Mouse (Mus musculus) adrenal gland (tissue): ENCODE measurements around the gene Rab11fip3.
"Not testable (repeated sequence)": the region's sequence is repeated elsewhere in the genome, so short reads cannot be mapped to it uniquely, and the experiment has no call there.

Source experiments
- intact Hi-C: fragments of 180-260 bp; cut with DNase I; formaldehyde crosslinking; loops from one replicate; pipeline ENCODE4 v1.15.1; 2025
- long read RNA-seq, 2 experiments: library from polyadenylated mRNA; unstranded; transcript quantifications; one replicate each; pipeline ENCODE4 v2.0.0; 2020; ENCODE audit warnings: borderline replicate concordance in 1 of 2; ENCODE audit not compliant: insufficient replicate concordance in 1 of 2

The Rab11fip3 gene
- long read RNA-seq, experiment 1 = 0 reads
- long read RNA-seq, experiment 2, partial matches to known transcripts = 2 of 2 reads
- long read RNA-seq, experiment 2, other reads (novel, unspliced or antisense) = 0 of 2 reads

DNA sequence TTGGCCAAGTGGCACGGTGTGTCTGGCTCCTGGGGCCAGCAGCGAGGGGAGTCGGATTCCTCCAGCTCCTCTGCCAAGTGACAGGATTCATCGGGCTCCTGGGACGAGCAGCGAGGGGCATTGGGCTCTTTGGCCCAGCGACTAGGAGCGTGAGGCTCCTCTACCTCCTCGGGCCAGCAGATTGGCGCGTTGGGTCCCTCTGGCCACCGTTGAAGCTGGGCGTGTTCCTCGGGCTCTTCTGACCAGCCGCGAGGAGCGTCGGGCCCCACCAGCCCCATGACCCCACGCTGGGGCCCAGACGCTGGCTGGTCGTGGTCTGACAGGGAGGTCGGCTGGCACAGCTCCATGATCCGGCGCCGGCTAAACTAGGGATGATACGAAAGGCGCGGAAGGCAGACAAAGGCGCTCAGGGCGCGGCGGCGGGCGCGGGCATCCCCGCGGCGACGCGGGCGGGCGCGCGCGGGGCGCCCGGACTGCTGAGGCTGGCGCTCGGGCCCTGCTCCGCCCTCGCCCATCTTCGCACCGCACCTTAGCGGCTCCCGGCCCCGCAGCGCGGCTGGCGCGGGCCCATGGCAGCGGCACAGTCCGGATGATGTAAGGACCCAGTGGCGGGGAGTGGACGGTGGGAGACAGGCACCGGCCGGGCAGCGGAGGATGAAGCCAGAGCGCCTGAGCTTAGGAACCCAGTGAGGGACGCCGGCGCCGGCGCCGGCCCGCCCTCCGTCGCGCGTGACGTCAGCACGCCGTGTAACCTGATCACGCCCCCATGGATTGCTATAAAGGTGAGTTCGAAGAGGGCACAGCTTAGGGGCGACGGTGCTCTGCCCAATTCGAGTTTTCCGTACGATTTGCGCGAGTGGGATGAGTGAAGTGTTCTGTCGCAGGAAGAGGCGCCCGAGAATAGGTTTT is at the start of gene Rab11fip3:
Gene Rab11fip3, minus strand, starts transcription at position 725 of the 909 bp plus-strand sequence.
- intact Hi-C loops = no loop called here

DNA sequence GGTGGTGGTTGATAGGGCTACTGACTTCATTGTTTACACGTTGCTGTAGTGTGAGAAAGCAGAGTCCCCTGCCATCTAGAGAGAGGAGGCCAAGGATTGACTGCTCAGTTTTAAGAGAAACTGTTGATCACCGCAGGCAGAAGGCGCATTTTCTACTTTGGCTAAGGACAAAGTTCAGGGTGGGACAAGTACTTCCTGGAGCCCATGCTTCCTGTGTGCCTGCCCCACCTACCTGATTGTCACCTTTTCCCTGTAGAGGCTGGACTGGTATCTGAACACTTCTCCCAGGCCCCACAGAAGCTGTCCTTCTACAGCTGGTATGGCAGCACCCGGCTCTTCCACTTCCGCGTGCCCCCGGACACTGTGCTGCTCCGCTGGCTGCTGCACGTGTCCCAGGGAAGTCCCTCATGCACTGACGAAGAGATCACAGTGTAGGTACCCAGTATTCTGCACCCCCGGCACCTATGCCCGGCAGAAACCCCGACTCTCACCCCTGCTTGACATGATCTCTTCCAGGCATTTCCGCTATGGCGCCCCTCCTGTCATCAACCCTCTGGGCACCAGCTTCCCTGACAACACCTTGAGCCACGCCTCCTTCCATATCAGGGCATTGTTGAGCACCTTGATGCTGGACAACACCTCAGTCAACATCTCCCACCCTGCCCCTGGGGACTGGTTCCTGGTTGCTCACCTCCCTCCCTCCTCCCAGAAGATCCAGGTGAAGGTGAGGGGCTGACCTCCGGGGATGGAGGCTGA is 47.3 kb upstream of the Rab11fip3 start:
- intact Hi-C loops = loop anchor here (5.0 kb wide), 1 partner anchor 76 kb away; no protein-coding TSS in a partner anchor

DNA sequence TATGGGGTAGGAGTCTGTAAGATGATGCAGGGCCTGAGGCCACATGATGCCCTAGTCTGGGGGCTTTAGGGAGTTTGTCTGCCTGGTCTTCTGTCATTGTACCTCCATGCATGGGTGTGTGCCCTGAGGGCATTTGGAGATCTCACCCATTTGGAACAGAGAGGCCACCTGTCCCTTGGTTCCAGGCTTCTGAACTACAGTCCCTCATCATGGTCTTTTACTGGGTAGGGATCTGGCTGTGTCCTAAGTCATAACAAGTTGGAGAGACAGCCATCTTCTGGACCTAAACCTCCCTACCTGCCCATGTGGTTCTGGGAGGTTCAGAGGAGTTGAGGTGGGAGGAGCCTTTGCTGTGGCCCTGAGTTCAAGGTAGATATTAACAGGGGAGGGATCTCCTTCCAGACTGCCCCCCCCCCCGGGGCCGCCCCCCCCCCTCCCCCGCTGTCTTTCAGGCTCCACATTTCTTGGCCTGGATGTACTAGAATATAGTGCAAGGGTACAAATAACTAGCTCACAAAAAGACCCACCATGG is 46.7 kb upstream of the Rab11fip3 start:
- intact Hi-C loops = loop anchor here (5.0 kb wide), 1 partner anchor 76 kb away; no protein-coding TSS in a partner anchor

DNA sequence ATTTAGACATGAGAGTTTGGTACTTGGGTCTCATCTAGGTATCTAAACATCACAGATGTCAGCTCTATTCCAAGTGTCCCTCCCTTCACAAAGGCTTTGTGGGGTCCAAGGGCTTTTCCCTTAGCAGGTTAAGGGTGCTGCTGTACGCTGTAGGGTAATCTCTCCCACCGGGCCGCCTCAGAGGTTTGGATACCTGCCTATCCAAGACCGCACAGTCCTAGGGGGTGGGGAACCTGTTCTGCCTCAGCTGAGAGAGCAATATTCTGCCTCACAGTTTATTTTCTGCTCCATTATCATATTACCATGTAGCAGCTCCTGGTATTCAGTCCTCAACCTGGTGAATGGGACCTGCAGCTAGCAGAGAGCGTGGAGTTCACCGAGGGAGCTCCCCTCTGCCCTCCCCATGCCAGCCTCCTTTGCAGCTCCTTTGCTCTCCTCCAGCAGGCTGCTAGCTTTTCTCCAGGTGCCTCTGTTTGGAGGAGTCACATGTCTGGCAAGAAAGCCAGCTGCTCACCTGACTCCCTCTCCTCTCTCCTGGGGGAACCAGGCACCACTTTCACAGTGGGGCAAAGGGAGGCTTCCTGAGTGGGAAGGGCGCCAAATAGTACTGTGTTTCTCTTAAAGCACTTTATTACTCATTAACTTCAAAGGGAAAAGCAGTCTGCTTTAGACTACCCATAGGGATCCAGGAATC is 46.0 kb upstream of the Rab11fip3 start:
- intact Hi-C loops = loop anchor here (5.0 kb wide), 1 partner anchor 77 kb away; no protein-coding TSS in a partner anchor

DNA sequence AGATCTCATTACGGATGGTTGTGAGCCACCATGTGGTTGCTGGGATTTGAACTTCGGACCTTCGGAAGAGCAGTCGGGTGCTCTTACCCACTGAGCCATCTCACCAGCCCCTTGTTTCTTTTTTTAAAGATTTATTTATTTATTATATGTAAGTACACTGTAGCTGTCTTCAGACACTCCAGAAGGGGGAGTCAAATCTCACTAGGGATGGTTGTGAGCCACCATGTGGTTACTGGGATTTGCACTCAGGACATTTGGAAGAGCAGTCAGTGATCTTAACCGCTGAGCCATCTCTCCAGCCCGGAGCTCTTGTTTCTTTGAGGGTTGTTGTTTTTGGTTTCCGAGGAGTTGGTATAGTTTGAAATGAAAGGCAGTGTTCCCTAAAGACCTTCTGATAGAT is 45.1 kb upstream of the Rab11fip3 start:
- intact Hi-C loops = not testable (repeated sequence)

DNA sequence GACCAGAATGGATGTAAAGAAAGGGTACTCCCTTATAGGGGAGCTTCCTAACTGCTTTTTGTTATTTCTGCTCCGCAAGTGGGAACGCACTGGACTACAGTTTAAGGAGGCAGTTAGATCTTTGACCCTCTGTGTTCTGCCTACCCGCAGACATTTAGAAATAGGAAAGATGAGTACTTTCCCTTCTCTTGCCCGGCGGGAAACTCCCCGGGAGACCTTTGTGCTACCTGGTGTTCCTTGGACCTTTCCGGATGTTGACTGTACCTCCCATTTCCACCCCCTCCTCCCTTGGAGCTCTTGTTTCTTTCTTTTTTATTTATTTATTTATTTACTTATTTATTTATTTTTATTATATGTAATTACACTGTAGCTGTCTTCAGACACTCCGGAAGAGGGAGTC is 44.7 kb upstream of the Rab11fip3 start:
- intact Hi-C loops = no loop called here

DNA sequence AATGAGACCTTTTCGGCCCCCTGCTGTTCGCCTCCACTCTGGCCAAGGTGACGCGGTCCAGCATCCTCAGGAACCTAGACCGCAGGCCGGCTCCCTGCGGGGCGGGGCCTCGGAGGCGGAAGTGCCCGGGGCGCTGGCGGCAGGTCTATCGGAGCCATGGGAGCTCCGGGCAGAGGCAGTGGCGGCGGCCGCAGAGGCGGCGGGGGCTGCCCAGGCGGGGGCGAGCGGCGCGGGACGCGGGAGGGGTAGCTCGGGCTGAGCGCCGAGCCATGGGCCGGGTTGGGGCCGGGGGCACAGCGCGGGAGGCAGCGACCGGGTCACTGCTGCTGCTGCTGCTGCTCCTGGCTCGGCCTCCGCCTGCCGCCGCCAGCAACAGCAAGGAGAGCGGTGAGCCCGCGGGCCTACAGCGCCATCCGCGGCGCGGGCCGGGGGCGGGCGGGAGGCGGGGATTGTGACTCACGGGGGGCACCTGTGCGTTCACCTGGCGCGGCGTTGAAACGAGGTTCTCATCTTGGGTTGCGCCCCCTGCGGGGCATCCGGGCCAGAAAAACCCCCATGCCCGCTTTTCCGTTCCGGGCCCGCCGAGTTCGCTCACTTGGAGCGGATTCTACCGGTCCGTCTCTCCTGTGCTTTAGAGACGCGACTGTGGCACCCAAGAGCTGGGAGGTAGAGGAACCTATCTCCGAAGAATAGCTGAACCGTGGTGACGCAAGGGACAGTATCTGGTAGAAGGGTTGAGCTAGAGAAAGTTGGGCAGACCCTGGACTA is 44.0 kb upstream of the Rab11fip3 start, which contains the start of gene Tmem8:
Gene Tmem8, plus strand, starts transcription at position 119 of the 768 bp plus-strand sequence.
- intact Hi-C loops = no loop called here

DNA sequence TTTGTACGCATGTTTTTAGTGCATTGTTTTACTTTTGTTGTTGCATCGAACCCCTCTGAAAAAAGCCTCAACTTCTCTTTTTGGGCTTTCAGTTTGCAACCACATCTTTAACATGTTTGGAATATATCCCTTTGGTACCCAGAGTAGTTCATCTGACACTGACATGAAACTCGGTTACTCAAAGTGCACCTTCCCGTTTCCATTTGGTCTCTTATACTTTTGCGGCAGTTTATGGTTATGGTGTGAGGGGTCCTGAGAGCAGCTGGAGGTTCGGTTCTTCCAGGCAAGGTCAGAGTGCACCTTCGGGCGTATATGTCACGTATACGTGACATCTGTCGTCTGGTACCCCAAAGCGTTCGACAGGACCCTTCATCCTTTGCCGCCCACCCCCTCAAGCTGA is 43.4 kb upstream of the Rab11fip3 start:
- intact Hi-C loops = no loop called here

DNA sequence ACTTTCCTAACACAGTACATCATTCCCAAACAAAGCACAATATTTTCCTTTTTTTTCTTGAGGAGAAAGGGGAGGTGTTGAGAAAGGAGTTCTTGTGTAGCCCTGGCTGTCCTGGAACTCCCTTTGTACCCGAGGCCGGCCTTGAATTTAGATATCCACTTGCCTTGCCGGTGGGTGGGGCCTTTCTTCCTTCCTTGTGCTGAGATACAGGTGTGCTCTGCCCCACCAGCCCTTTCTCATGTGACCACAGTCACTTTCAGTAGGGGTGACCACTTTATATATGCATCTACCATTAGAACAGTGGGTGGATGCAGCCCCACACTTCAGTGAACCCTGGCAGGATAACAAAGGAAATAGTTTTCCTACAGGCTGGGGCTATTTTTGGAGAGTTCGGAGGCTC is 42.4 kb upstream of the Rab11fip3 start:
- intact Hi-C loops = no loop called here

DNA sequence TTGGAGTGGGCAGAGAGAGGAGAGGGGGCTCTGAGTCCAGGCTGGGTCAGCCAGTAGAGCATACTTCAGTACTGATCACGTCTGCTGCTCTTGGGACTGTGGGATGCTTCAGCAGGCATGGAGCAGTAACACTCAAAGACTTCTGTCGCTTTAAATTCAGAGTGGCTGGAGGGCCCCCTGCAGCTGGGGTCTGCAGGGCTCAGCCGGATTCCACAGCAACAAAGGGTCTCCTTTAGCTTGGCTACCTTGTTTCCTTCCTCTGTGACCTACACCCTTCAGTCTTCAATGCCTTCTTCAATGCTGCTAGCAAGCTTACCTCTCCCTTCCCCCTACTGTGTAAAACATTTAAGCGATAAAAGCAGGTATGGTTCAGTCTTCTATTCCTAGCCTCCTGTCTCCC is 41.7 kb upstream of the Rab11fip3 start:
- intact Hi-C loops = no loop called here

DNA sequence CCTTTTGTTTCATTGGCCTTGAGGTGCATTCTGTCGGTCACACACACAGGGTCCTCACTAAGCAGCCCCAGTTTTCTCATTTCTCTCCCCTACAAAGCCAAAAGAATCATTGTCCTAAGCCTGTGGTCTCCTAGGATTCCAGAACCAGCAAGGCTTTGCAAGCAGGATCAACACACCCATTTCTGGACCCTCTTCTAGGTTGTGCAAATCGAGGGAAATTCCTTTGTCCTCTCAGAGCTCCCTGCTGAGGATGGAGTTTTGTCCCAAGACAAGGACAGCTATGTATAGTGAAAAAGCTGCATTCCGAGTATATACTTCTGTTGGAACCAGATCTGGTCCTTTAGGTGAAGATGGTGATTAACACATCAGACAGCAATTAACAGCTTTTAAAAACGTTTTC is 40.8 kb upstream of the Rab11fip3 start:
- intact Hi-C loops = no loop called here

DNA sequence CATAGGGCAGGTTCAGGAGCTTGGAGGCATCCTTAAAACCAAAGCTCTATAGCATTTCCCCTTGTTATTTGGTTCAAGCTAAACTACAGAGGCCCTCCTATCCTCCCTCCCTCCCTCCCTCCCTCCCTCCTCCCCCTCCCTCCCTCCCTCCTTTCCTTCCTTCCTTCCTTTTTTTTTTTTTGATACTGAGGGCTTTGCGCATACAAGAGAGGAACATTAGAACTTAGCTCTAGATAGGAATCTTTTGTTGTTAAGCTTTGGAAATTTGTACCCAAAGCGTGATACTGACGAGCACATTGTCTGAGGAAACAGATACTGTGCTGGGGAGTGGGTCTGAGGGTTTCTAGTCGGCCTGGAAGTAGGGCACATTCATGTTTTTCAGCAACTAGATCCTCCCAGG is 36.3 kb upstream of the Rab11fip3 start:
- intact Hi-C loops = no loop called here

DNA sequence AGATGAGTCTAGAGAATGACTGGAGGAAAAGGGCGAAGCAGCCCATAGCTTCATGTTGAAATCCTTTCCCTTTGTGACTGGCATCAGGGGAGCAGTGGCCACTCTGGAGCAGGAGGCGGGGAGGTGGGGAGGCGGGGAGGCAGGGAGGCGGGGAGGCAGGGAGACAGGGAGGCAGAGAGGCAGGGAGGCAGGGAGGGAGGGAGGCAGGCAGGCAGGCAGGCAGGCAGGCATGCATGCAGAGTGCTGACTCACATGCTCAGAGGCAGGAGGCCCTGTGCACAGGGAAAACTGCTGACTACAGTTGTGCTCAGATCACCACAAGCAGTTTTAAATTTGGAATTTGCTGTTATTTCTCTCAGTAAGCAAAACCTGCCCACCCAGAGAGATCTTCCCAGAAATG is 32.1 kb upstream of the Rab11fip3 start:
- intact Hi-C loops = no loop called here

DNA sequence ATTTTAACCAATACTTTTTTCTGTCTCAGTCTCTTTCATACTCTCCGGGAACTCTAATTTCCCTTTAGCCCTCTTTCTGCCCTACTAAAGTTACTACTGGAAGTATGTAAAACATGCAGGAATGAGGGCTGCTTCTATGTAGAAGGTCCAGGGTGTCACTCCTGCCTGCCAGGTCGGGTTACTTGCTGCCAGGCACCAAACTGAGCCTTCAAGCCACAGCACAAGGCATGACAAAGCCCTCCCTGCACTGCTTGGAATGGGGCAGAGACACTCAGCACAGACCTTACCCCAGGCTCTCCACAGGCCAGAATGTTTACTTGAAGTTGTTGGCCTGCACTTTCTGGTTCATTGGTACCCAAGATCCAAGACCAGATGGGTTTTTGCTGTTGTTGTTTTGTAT is 30.8 kb upstream of the Rab11fip3 start:
- intact Hi-C loops = no loop called here

DNA sequence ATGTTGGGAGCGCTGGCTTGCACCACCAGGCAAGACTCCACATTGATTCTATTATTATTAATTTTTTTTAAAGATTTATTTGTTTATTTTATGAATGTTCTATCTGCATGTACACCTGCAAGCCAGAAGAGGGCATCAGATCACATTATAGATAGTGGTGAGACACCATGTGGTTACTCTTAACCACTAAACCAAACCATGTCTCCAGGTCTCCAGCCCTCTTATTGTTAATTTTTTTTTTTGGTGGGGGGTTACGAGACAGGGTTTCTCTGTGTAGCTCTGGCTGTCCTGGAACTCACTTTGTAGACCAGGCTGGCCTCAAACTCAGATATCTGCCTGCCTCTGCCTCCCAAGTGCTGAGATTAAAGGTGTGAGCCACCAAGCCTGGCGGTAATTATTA is 30.0 kb upstream of the Rab11fip3 start:
- intact Hi-C loops = loop anchor here (10.0 kb wide), 1 partner anchor 205 kb away; no protein-coding TSS in a partner anchor

DNA sequence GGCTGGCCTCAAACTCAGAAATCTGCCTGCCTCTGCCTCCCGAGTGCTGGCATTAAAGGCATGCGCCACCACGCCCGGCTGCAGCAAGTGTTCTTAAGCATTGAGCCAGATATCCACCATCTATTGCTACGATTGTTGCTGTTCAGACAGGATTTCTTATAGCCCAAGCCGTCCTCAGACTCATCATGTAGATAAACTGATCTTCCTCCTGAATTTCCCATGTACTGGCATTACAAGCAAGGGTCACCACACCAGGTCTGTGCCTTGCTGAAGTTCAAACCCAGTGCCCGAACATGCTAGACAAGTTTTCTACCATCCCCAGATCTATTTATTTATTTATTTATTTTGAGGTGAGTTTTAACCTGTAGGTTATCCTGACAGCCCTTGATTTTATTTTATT is 29.1 kb upstream of the Rab11fip3 start:
- intact Hi-C loops = loop anchor here (10.0 kb wide), 1 partner anchor 204 kb away; no protein-coding TSS in a partner anchor

DNA sequence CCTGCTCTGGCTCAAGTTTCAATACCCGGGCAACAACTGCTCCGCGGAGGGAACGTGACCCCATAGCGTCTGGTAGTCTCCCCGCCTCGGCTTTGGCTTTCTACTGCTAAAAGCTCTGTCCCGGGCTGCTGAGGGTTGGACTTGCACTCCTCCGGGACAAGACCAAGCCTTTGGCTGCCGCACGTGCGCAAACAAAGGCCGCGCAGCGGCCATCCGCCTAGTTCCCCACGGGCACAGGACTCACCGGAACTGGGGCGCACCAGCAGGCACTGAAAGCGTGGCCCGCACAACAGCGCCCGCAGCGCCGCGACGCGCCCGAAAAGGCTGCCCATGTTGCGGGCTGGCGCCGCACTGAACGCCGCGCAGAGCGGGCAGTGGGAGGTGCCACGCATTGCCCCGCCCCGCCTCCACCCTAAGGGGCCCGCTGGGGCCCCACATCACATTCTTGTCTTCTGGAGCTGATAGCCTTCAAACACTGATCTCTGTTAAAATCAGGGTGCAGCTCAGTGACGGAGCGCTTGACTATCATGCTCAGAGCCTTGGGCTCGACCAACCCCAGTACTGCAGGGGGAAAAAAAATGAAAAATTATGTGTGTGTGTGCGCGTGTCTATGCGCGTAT is 25.9 kb upstream of the Rab11fip3 start, which contains the start of gene Nme4:
Gene Nme4, minus strand, starts transcription at position 482 of the 620 bp plus-strand sequence.
- intact Hi-C loops = loop anchor here (10.0 kb wide), 1 partner anchor 200 kb away; no protein-coding TSS in a partner anchor

DNA sequence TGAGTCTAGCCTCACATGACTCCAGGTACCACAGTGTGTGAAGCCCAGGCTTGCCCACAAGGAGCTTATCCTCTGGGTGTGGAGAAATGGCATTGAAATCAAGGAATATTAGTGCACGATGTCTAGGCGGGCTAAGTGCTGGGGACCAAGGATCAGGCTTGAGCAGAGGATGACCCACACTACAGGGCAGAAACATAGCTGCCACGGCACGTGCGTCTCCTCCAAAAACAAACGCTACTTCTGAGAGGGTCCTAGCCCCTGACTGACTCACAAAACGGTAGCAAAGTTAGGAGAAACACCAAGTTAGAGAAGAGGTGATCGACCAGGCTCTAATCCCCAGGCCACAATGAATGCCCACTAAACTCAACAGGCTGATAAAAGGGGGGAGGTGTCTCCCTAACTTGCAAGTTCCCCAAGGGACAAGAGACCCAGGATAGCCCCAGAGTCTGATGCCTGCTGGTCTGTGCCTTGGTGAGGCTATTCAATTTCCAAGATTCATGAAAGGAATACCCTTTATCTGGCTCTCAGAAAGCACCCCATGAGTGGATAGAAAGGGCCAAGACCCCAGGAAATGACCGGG is 25.3 kb upstream of the Rab11fip3 start:
- intact Hi-C loops = loop anchor here (10.0 kb wide), 1 partner anchor 200 kb away; no protein-coding TSS in a partner anchor
